Mouse (Mus musculus) intestine, embryonic 14.5 days (tissue): ENCODE data around the gene Tspan15. TPM values are rescaled to one million over a fixed set of nuclear protein-coding genes. Genes with fewer than 3 reads are reported as not detected.

ENCODE experiments used
- ATAC-seq: fragments of 200-750 bp; cut with Nextera tagmentation; replicated peaks from 2 replicates; pipeline ENCODE4 v1.8.0; 2017; ENCODE audit warnings: low read depth, moderate number of reproducible peaks, moderate TSS enrichment, moderate library complexity; ENCODE audit not compliant: low FRiP score, low TSS enrichment
- DNase-seq: peaks from one replicate; pipeline ENCODE4 v3.0.0-alpha.2; 2018; ENCODE audit warnings: low spot score
- H3K27ac ChIP-seq: fragments of 300-500 bp; sonication (generic); 2 replicates; pipeline ENCODE4 v1.5.1; 2014; ENCODE audit warnings: low read depth, mild to moderate bottlenecking, control low read depth
- H3K27me3 ChIP-seq: fragments of 300-500 bp; sonication (generic); replicated peaks from 2 replicates; pipeline ENCODE4 v1.6.1; 2014; ENCODE audit warnings: low read length, control low read depth; ENCODE audit not compliant: control insufficient read depth, insufficient read depth
- H3K36me3 ChIP-seq: fragments of 300-500 bp; sonication (generic); 2 replicates; pipeline ENCODE4 v1.6.1; 2014; ENCODE audit warnings: low read length, control low read depth; ENCODE audit not compliant: control insufficient read depth, insufficient read depth
- H3K4me1 ChIP-seq: fragments of 300-500 bp; sonication (generic); replicated peaks from 2 replicates; pipeline ENCODE4 v1.6.1; 2014; ENCODE audit warnings: low read length, control low read depth, mixed read lengths; ENCODE audit not compliant: control insufficient read depth, insufficient read depth
- H3K4me2 ChIP-seq: fragments of 300-500 bp; sonication (generic); 2 replicates; pipeline ENCODE4 v1.6.1; 2014; ENCODE audit warnings: low read length
- H3K4me3 ChIP-seq: fragments of 300-500 bp; sonication (generic); 2 replicates; pipeline ENCODE4 v1.5.1; 2014; ENCODE audit warnings: low read depth, low read length, control low read depth, mixed read lengths
- H3K9ac ChIP-seq: fragments of 300-500 bp; sonication (generic); 2 replicates; pipeline ENCODE4 v1.6.1; 2014; ENCODE audit warnings: mild to moderate bottlenecking, low read length
- H3K9me3 ChIP-seq: fragments of 300-500 bp; sonication (generic); 2 replicates; pipeline ENCODE4 v1.6.1; 2016; ENCODE audit warnings: low read length, control low read depth; ENCODE audit not compliant: control insufficient read depth
- WGBS: fragments of 180-500 bp; shearing (Covaris S2); extraction: QIAGEN DNeasy Blood & Tissue Kit; methylation state at CpG from one replicate; pipeline ENCODE4 v1.1.7; 2014; 5-methylcytosine and 5-hydroxymethylcytosine counted together
- polyA plus RNA-seq: library from polyadenylated mRNA; unstranded; fragments of >200 nt; fragmentation: Nextera tagmentation; extraction: Ambion mirVana; gene quantifications from 2 replicates; pipeline ENCODE4 v1.2.1, GENCODE M21; 2014

The Tspan15 gene
- polyA plus RNA-seq, 1 experiment from 2014 or later: 32.5 TPM

DNA sequence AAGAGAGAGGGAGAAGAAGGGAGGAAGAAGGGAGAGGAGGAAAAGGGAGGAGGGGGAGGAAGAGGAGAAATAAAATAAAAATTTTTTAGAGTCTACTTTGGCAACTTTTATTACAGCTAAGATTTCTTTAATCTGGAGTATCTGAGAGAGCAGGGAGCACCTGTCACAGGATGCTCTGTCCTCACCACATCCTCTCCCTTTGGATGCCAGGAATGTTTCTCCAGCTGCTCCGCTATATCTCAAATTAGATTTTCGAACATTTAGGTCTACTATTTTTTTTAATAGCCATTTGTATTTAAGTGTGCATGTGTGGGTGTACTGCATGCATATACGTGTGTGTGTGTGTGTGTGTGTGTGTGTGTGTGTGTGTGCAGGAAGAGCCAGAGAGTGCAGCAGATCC lies 51.1 kb downstream of the Tspan15 start:
- DNase-seq (no peak), ATAC-seq (no peak)
- Histone ChIP-seq H3K27me3 (no peaks in the 10 kb centered on the region), H3K4me2 (no peak overlapping the region), H3K27ac (no peak overlapping the region), H3K4me3 (no peak overlapping the region), H3K36me3 (no peaks in the 10 kb centered on the region), H3K9me3 (no peaks in the 10 kb centered on the region), H3K4me1 (no peaks in the 10 kb centered on the region), H3K9ac (no peak overlapping the region)
- WGBS: 89% methylated on average over 3 of the region's 3 CpGs

DNA sequence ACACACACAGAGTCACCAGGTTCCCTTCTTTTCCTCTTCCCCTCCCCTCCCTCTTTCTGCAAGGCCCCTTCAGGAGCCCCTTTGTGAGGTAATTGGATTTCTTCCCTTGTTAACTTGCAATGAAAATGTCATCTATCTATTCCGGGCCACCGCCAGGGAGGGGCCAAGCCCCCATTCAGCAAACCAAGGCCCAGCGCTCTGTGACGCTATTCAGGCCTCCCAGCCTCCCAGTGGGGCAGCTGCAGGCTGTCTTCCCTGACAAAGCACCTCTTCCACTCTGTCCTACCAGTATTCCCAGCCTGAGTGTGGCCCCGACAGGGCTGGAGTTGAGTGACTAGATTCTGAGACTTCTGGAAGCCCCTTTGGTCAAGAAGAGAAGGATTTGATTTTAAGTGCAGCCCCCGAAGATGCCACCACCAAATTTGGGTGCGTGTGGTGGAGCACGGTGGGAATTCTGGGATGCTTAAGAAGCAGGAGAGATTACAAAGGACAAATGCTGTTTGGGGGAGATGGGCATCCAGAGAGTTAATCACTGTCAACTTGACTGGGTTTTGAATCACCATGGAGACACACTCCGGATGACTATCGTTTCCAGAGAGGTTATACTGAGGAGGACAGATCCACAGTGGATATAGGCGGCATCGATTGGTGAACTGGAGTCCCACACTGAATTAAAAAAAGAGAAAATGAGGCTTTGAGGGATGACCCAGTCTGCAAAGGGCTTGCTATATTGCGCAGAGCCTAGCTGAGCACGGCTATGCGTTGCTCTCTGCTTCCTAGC lies 56.3 kb downstream of the Tspan15 start:
- Histone ChIP-seq H3K27me3 (no peaks in the 10 kb centered on the region), H3K4me3 (no peak overlapping the region), H3K27ac (no peak overlapping the region), H3K4me2 (no peak overlapping the region), H3K36me3 (no peaks in the 10 kb centered on the region), H3K4me1 (peaks cover 9% of the 10 kb centered on the region), H3K9ac (no peak overlapping the region), H3K9me3 (no peaks in the 10 kb centered on the region)
- WGBS: 51% methylated on average over 15 of the region's 15 CpGs
- DNase-seq (no peak), ATAC-seq (peak; percentile 72; the same call in 1 of the 2 replicates)

DNA sequence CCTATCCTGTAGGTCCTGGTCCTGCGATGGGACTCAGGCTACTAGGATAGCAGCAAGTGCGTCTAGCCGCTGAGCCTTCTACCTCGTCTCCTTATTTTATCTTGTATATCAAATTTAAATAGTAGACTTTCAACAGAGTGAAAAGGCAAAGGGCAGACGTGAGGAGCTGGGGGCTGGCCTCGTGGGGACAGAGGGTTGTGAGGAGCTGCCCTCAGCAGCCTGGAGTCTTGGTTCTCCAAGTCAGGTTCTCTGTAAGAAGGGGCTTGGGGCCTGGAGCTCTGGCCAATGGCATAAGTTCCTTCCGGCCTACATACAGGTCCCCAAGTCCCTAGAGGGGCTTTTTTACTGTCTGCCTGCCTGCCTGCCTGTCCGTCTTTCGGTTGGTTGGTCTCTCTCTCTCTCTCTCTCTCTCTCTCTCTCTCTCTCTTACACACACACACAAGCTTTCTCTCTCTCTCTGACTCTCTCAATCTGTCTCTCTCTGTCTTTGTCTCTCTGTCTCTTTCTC lies 57.1 kb downstream of the Tspan15 start:
- H3K4me2 ChIP-seq: no peak overlapping the region
- 37% methylated on average over 9 of the region's 9 CpGs for WGBS
- DNase-seq: no peak

DNA sequence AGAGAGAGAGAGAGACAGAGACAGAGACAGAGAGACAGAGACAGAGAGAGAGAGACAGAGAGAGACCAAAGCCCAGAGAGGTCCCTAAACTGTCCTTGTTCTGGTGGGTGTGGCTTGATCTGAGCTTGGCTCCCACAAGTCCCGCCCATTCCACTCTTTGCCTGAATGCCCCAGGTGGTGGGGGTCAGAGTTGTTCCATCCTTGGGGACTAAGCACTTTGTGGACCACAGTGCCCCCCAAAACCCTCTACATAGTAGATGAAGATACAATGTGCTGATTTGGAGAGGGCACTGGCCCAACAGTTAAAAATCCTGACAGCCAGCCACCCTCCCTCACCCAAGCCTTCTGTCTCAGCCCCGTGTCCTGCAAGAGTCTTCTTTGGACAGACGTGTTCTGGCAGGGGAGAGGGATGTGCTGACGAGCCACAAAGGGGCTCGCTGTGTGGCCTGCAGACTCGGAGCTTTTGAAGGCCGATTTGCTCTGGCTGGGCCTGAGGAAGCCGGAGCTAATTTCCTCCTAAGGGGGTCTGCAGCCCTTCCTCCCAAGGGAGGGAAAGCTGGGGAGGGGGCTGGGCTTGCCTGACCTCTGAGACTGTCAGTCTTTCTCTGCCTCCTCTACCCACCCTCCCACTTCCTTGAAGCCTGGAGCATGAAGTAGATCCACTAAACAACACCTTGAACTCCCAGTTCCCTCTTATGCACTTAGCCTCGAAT lies 58.1 kb downstream of the Tspan15 start:
- H3K27ac ChIP-seq: no peak overlapping the region
- no peaks in the 10 kb centered on the region for H3K9me3 ChIP-seq
- H3K4me3 ChIP-seq: no peak overlapping the region
- WGBS: 10% methylated on average over 9 of the region's 9 CpGs
- no peaks in the 10 kb centered on the region for H3K27me3 ChIP-seq
- peaks cover 9% of the 10 kb centered on the region for H3K4me1 ChIP-seq
- H3K9ac ChIP-seq: no peak overlapping the region
- DNase-seq: no peak
- no peaks in the 10 kb centered on the region for H3K36me3 ChIP-seq
- 0 out of 2 replicates have a peak, but pooled peaks have one; percentile 32 for ATAC-seq
- H3K4me2 ChIP-seq: no peak overlapping the region

More for the DNA sequence above, 57.1 kb downstream of the Tspan15 start:
- no peaks in the 10 kb centered on the region for H3K36me3 ChIP-seq
- H3K9ac ChIP-seq: no peak overlapping the region
- H3K4me3 ChIP-seq: no peak overlapping the region
- H3K4me1 ChIP-seq: peaks cover 9% of the 10 kb centered on the region
- H3K27ac ChIP-seq: no peak overlapping the region
- no peak for ATAC-seq
- H3K27me3 ChIP-seq: no peaks in the 10 kb centered on the region
- H3K9me3 ChIP-seq: no peaks in the 10 kb centered on the region

DNA sequence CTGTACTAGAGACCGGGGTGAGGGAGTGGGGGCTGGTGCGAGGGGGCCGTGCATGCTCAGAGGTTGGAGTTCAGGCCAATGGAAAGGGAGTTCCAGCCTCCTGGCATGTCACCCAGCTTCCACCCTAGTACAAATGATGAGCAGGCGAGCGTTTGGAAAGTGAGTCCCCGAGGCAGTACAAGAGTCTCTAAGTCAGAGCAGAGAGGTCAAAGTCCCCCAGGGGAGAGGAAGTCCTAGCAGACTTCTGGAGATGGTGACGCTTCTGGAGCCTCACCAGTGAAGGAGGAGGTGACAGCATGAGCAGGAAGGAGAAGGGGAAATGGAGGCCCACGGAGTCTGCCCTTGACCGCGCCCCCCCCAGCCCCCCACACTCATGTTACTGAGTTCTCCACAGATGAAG lies 68.6 kb downstream of the Tspan15 start:
- WGBS: 51% methylated on average over 10 of the region's 10 CpGs
- H3K4me3 ChIP-seq: no peak overlapping the region
- no peaks in the 10 kb centered on the region for H3K36me3 ChIP-seq
- no peak for DNase-seq
- H3K27me3 ChIP-seq: no peaks in the 10 kb centered on the region
- ATAC-seq: no peak
- H3K9me3 ChIP-seq: no peaks in the 10 kb centered on the region
- no peak overlapping the region for H3K9ac ChIP-seq
- no peaks in the 10 kb centered on the region for H3K4me1 ChIP-seq
- H3K4me2 ChIP-seq: no peak overlapping the region
- H3K27ac ChIP-seq: no peak overlapping the region

DNA sequence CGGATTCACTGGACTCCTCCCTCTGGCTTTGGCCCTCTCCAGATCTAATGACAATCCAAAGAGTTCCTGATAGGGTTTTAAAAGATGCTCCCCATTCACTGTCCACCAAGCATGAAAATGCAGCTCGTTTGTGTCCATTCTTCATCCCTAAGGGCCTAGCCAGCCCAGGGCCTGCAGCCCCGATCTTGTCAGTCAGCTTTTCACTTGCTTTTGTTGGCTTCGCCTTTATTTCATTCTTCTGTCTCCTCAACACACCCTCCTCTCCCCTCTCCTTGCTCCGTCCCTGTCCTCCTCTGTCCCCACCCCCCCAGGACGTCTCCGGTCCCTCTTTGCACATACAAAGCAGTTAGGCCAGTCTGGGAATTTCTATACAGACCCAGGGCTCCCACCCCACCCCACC lies 81.1 kb downstream of the Tspan15 start:
- DNase-seq: no peak

DNA sequence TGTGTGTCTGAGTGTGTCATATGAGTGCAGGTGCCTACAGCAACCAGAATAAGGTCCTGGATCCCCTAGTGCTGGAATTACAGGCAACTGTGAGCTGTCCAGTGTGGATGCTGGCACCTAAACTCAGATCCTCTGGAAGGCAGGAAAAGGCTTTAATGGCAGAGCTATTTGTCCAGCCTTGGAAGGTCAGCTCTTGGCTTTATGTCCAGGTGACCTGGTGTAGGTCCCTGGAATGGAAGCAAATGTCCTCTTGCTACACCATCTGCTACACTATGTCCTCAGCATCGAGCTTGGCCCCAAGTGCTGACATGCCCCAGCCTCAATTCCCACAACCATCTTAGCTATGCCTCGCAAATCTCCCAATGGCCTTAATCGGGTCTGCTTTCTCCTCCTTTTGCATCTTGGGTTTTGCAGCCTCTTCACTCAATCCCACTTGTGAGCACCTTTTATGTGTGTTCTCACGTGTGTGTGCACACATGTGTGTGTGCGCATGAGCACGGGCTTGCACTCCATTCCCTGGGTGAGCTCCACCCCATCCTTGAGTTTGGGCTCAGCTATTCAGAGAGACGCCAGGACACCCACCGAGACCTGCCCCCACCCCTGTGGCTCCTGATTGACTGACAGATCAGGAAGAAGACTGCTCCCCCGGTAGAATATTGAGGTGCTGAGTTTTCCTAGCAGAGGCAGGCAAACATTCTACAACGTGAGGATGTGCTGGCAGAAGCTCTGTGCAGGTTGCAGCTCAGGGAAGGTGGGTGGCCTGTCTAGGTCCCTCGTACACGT lies 83.4 kb downstream of the Tspan15 start:
- Histone ChIP-seq H3K27me3 (no peaks in the 10 kb centered on the region), H3K9ac (no peak overlapping the region), H3K9me3 (no peaks in the 10 kb centered on the region), H3K4me2 (no peak overlapping the region), H3K36me3 (no peaks in the 10 kb centered on the region), H3K4me1 (no peaks in the 10 kb centered on the region), H3K27ac (no peak overlapping the region), H3K4me3 (no peak overlapping the region)
- ATAC-seq (no peak), DNase-seq (no peak)
- WGBS: 57% methylated on average over 12 of the region's 12 CpGs

More for the DNA sequence above, 81.1 kb downstream of the Tspan15 start:
- H3K4me1 ChIP-seq: no peaks in the 10 kb centered on the region
- no peak for ATAC-seq
- H3K36me3 ChIP-seq: no peaks in the 10 kb centered on the region
- H3K9me3 ChIP-seq: no peaks in the 10 kb centered on the region
- no peak overlapping the region for H3K4me3 ChIP-seq
- H3K27me3 ChIP-seq: no peaks in the 10 kb centered on the region
- H3K9ac ChIP-seq: no peak overlapping the region
- H3K27ac ChIP-seq: no peak overlapping the region
- no peak overlapping the region for H3K4me2 ChIP-seq
- 48% methylated on average over 7 of the region's 7 CpGs for WGBS

DNA sequence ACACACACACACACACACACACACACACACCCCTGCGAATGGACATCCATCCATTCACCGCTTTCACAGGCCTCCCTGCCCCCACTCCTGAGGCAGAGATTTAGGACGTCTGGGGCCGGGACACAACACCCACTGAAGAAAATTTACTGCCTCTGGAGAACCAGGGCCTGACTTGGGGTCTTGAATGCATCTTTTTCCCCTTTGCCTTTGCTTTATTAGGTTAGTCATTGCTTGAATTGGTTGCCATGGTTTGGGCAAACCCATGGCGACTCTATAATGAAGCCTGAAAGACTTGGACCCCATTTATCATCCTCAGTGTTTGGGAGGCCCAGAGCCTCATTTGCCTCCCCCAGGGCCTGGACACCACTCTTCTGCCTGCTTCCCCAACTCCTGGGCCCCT lies 85.1 kb downstream of the Tspan15 start:
- Histone ChIP-seq H3K36me3 (no peaks in the 10 kb centered on the region), H3K27me3 (no peaks in the 10 kb centered on the region), H3K9ac (no peak overlapping the region), H3K4me2 (no peak overlapping the region), H3K27ac (no peak overlapping the region), H3K4me3 (no peak overlapping the region), H3K9me3 (no peaks in the 10 kb centered on the region), H3K4me1 (no peaks in the 10 kb centered on the region)
- no peak for DNase-seq
- no peak for ATAC-seq
- 56% methylated on average over 5 of the region's 5 CpGs for whole genome bisulfite sequencing
